Mouse (Mus musculus) hindbrain, embryonic 11.5 days (tissue): Measurements from ENCODE around the gene Hectd4. TPM values are rescaled to one million over a fixed set of nuclear protein-coding genes. Genes with fewer than 3 reads are reported as not detected.
"Not testable (repeated sequence)": the region's sequence is repeated elsewhere in the genome, so short reads cannot be mapped to it uniquely, and the experiment has no call there.

Experiments used
- ATAC-seq: fragments of 200-750 bp; cut with Nextera tagmentation; 2 replicates; pipeline ENCODE4 v1.8.0; 2017; ENCODE audit warnings: mild to moderate bottlenecking, moderate TSS enrichment, moderate library complexity; ENCODE audit not compliant: low FRiP score
- DNase-seq: peaks from one replicate; pipeline ENCODE4 v3.0.0-alpha.2; 2015; ENCODE audit warnings: low spot score
- H3K27ac ChIP-seq: fragments of 300-500 bp; sonication (generic); 2 replicates; pipeline ENCODE4 v1.5.1; 2014; ENCODE audit warnings: mild to moderate bottlenecking, low read depth, low read length
- H3K27me3 ChIP-seq: fragments of 300-500 bp; sonication (generic); 2 replicates; pipeline ENCODE4 v1.6.1; 2014; ENCODE audit warnings: mild to moderate bottlenecking, low read length, moderate library complexity, mixed read lengths; ENCODE audit not compliant: control insufficient read depth, insufficient read depth
- H3K36me3 ChIP-seq: fragments of 300-500 bp; sonication (generic); 2 replicates; pipeline ENCODE4 v1.6.1; 2014; ENCODE audit warnings: mild to moderate bottlenecking, low read length, moderate library complexity, mixed read lengths; ENCODE audit not compliant: control insufficient read depth, insufficient read depth
- H3K4me1 ChIP-seq: fragments of 300-500 bp; sonication (generic); replicated peaks from 2 replicates; pipeline ENCODE4 v1.6.1; 2014; ENCODE audit warnings: low read length, mixed read lengths; ENCODE audit not compliant: control insufficient read depth, insufficient read depth
- H3K4me2 ChIP-seq: fragments of 300-500 bp; sonication (generic); replicated peaks from 2 replicates; pipeline ENCODE4 v1.6.1; 2014; ENCODE audit warnings: mild to moderate bottlenecking, low read depth, low read length
- H3K4me3 ChIP-seq: fragments of 300-500 bp; sonication (generic); 2 replicates; pipeline ENCODE4 v1.5.1; 2014; ENCODE audit warnings: low read depth, low read length
- H3K9ac ChIP-seq: fragments of 300-500 bp; sonication (generic); 2 replicates; pipeline ENCODE4 v1.6.1; 2014; ENCODE audit warnings: low read depth, low read length
- H3K9me3 ChIP-seq: fragments of 300-500 bp; sonication (generic); 2 replicates; pipeline ENCODE4 v1.6.1; 2016; ENCODE audit warnings: low read length; ENCODE audit not compliant: control insufficient read depth
- WGBS: fragments of 180-500 bp; shearing (Covaris S2); extraction: QIAGEN DNeasy Blood & Tissue Kit; methylation state at CpG from one replicate; pipeline ENCODE4 v1.1.7; 2014; 5-methylcytosine and 5-hydroxymethylcytosine counted together
- polyA plus RNA-seq: library from polyadenylated mRNA; unstranded; fragments of >200 nt; fragmentation: Nextera tagmentation; extraction: Ambion mirVana; gene quantifications from 2 replicates; pipeline ENCODE4 v1.2.1, GENCODE M21; 2014

Hectd4 gene
- polyA plus RNA-seq, 1 experiment from 2014 or later, result 15.5 TPM

DNA sequence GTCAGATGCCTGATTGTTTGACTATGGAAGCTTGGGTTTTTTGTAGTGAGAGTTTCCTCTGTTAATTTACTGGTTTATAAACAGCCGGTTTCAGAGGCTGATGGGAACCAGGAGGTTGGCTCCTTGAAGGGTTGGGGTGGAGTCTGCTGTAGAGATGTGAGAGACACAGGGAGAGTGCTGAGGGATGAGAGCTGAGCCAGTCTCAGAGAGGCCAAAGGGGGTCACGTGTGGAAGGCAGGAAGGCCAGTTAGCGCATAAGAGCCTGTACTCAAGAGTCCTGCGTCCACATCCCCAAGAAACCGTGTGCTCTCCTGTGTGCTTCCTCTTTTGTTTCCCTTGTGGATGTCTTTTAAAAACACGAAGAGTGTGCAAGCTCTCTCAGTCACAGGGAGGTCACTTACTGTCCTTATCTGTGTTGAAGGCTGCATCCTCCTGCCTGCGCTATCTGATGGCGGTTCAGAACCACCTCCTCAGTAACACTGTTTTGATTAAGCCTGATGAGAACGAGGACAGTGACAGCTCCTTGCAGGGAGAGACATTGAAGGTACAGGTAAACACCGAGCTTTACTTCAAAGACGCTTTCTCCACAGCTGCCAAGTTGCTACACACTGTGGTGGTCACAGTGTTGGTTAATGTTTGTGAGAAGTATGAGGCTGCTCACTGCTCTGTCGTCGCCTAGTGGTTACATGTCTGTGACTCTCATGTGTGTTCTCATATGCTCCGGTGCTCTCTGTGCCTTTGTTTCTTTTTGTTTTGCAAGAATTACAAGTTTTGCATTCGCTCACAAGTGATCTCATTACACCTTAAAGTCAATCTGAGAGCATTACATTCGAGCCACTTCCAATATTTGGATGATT lies 72.5 kb downstream of the Hectd4 start:
- H3K36me3 ChIP-seq, result peaks cover 9% of the 10 kb centered on the region; the same call in 1 of the 2 replicates
- no peak for DNase-seq
- 89% methylated on average over 16 of the region's 16 CpGs for WGBS
- H3K9me3 ChIP-seq, result no peaks in the 10 kb centered on the region
- no peak overlapping the region for H3K4me3 ChIP-seq
- ATAC-seq, result no peak
- H3K9ac ChIP-seq, result no peak overlapping the region
- no peak overlapping the region for H3K27ac ChIP-seq
- no peaks in the 10 kb centered on the region for H3K4me1 ChIP-seq
- no peaks in the 10 kb centered on the region for H3K27me3 ChIP-seq
- no peak overlapping the region for H3K4me2 ChIP-seq

GRCm38 (mm10) chr5:121305009-121305408 lies 85.0 kb downstream of the Hectd4 start:
- 95% methylated on average over 7 of the region's 7 CpGs for WGBS

GRCm38 (mm10) chr5:121307620-121308019 lies 87.6 kb downstream of the Hectd4 start:
- no peak overlapping the region for H3K4me3 ChIP-seq
- no peak overlapping the region for H3K4me2 ChIP-seq
- ATAC-seq (no peak), DNase-seq (no peak)
- no peaks in the 10 kb centered on the region for H3K9me3 ChIP-seq
- H3K4me1 ChIP-seq, result no peaks in the 10 kb centered on the region
- WGBS, result 74% methylated on average over 3 of the region's 3 CpGs
- H3K27me3 ChIP-seq, result no peaks in the 10 kb centered on the region
- H3K9ac ChIP-seq, result no peak overlapping the region
- H3K27ac ChIP-seq, result no peak overlapping the region
- H3K36me3 ChIP-seq, result peaks cover 15% of the 10 kb centered on the region

More at GRCm38 (mm10) chr5:121305009-121305408, 85.0 kb downstream of the Hectd4 start:
- H3K4me3 ChIP-seq, result no peak overlapping the region
- H3K36me3 ChIP-seq, result peaks cover 9% of the 10 kb centered on the region
- no peaks in the 10 kb centered on the region for H3K27me3 ChIP-seq
- H3K9ac ChIP-seq, result no peak overlapping the region
- no peak overlapping the region for H3K27ac ChIP-seq
- ATAC-seq (no peak), DNase-seq (no peak)
- H3K4me2 ChIP-seq, result no peak overlapping the region
- no peaks in the 10 kb centered on the region for H3K9me3 ChIP-seq
- no peaks in the 10 kb centered on the region for H3K4me1 ChIP-seq

GRCm38 (mm10) chr5:121311576-121311975 lies 91.6 kb downstream of the Hectd4 start:
- H3K4me3 ChIP-seq, result no peak overlapping the region
- ATAC-seq (no peak), DNase-seq (no peak)
- 90% methylated on average over 8 of the region's 8 CpGs for WGBS
- H3K27ac ChIP-seq, result no peak overlapping the region
- no peaks in the 10 kb centered on the region for H3K9me3 ChIP-seq
- H3K9ac ChIP-seq, result no peak overlapping the region
- no peaks in the 10 kb centered on the region for H3K27me3 ChIP-seq
- peaks cover 16% of the 10 kb centered on the region for H3K36me3 ChIP-seq
- no peaks in the 10 kb centered on the region for H3K4me1 ChIP-seq
- no peak overlapping the region for H3K4me2 ChIP-seq

- Histone ChIP-seq H3K4me1 (no peaks in the 10 kb centered on the region), H3K4me3 (no peak overlapping the region), H3K27me3 (no peaks in the 10 kb centered on the region), H3K27ac (no peak overlapping the region), H3K4me2 (no peak overlapping the region), H3K9me3 (no peaks in the 10 kb centered on the region), H3K9ac (no peak overlapping the region), H3K36me3 (peaks cover 16% of the 10 kb centered on the region)
- DNase-seq (no peak), ATAC-seq (no peak)
- WGBS, result 95% methylated on average over 10 of the region's 10 CpGs
Observed at GRCm38 (mm10) chr5:121313764-121314474, 93.9 kb downstream of the Hectd4 start.

DNA sequence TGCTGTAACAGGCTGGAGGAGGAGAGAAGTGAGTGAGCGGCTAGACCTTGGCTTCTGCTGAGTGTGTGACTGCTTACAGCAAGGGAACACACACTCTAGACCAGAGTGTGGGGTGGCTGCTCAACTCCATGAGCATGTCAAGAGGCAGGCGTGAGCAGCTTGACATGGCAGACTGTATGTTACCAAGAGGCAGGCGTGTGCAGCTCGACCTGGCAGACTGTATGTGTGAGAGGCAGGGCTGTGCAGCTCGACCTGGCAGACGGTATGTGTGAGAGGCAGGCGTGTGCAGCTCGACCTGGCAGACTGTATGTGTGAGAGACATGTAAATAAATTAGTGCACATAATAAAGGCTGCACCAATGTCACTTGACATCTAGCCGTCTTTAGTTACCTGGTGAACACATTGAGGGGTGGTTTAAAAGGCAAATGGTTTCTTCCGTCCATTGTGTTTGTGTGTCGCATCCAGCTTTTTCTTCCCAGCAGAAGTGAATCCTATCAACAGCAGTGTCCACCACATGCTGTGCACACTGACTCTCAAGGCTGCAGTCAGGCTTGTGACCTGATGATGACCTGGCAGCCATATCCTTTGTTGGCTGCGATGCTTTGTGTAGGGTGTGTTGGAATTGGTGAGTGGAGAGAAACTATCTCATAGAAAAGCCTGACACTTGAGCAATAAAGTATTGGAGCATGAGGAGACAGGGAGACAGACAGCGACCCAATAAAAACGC lies 106.2 kb downstream of the Hectd4 start:
- H3K4me2 ChIP-seq, result no peak overlapping the region
- ATAC-seq (no peak), DNase-seq (no peak)
- 72% methylated on average over 14 of the region's 14 CpGs for WGBS
- H3K9me3 ChIP-seq, result no peaks in the 10 kb centered on the region
- no peaks in the 10 kb centered on the region for H3K27me3 ChIP-seq
- no peak overlapping the region for H3K27ac ChIP-seq
- H3K4me1 ChIP-seq, result no peaks in the 10 kb centered on the region
- H3K4me3 ChIP-seq, result no peak overlapping the region
- no peak overlapping the region for H3K9ac ChIP-seq
- H3K36me3 ChIP-seq, result peaks cover 4% of the 10 kb centered on the region; the same call in 1 of the 2 replicates

- no peak for DNase-seq
- H3K4me1 ChIP-seq, result no peaks in the 10 kb centered on the region
- 0 out of 2 replicates have a peak overlapping the region, but pooled peaks have one; percentile 12 for H3K4me3 ChIP-seq
- H3K9ac ChIP-seq, result no peak overlapping the region
- no peak for ATAC-seq
- H3K27ac ChIP-seq, result no peak overlapping the region
- H3K4me2 ChIP-seq, result peak overlapping the region; percentile 14; the same call in 1 of the 2 replicates
- H3K27me3 ChIP-seq, result no peaks in the 10 kb centered on the region
- peaks cover 19% of the 10 kb centered on the region for H3K36me3 ChIP-seq
- H3K9me3 ChIP-seq, result no peaks in the 10 kb centered on the region
- 87% methylated on average over 11 of the region's 11 CpGs for WGBS
Observed at GRCm38 (mm10) chr5:121329333-121330058, 109.5 kb downstream of the Hectd4 start.

- H3K27me3 ChIP-seq, H3K9ac ChIP-seq, H3K4me2 ChIP-seq, H3K4me1 ChIP-seq, H3K27ac ChIP-seq, ATAC-seq, H3K9me3 ChIP-seq, H3K4me3 ChIP-seq: not testable (repeated sequence)
- peaks cover 19% of the 10 kb centered on the region for H3K36me3 ChIP-seq
- WGBS, result 61% methylated on average over 11 of the region's 19 CpGs
- peak; percentile 5 for DNase-seq
Observed at GRCm38 (mm10) chr5:121330154-121330816, 110.3 kb downstream of the Hectd4 start.
